Mouse (Mus musculus): ENCODE measurements at regions not wholly inside any gene's neighbourhood (a gene's known extent, or its start where the extent isn't known, plus 50 kb on each side); places are given as distances from the start of the nearest gene placed in this dataset.

- no peak overlapping the region for H3K4me3 ChIP-seq (replicated peaks; ENCODE audit: low read depth, low read length)
- no peaks in the 10 kb centered on the region for H3K36me3 ChIP-seq (ENCODE audit: control insufficient read depth, insufficient read depth, low read length)
- no peaks in the 10 kb centered on the region for H3K4me1 ChIP-seq (ENCODE audit: control insufficient read depth, insufficient read depth, low read length)
- H3K9ac ChIP-seq (replicated peaks; ENCODE audit: low read length): no peak overlapping the region
- H3K27me3 ChIP-seq (ENCODE audit: control insufficient read depth, insufficient read depth, low read length): no peaks in the 10 kb centered on the region
- no peak overlapping the region for H3K4me2 ChIP-seq (ENCODE audit: low read length)
- DNase-seq (no peak), ATAC-seq (ENCODE audit: low FRiP score, low TSS enrichment) (no peak)
- H3K9me3 ChIP-seq (ENCODE audit: control insufficient read depth, low read length): no peaks in the 10 kb centered on the region
- no peak overlapping the region for H3K27ac ChIP-seq (replicated peaks; ENCODE audit: low read depth, low read length)
- WGBS: 90% methylated on average over 4 of the region's 4 CpGs
Measured at GRCm38 (mm10) chr1:61565471-61565870, 73.2 kb upstream of the Pard3b start.

DNA sequence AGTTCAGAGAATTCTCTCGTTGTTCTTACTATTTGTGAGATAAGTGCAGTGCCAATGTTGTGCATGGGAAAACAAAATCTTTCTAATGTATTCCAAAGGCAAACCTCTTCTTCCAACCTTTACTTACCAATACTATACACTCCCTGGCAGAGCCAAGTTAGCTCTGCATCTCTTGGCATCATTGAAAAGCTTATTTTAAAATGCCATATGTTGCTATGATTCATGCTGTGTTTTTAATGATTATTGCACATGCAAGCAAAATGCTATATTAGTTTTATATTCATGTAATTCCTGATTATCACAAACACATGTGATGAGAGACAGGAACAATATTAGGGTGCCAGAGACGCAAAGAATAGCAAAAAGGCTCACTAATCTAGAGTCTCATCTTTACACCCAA lies 64.3 kb upstream of the Pard3b start:
- no peak for DNase-seq
- H3K27ac ChIP-seq (replicated peaks; ENCODE audit: low read depth, low read length): no peak overlapping the region
- no peak overlapping the region for H3K4me2 ChIP-seq (ENCODE audit: low read length)
- H3K4me3 ChIP-seq (replicated peaks; ENCODE audit: low read depth, low read length): no peak overlapping the region
- H3K27me3 ChIP-seq (ENCODE audit: control insufficient read depth, insufficient read depth, low read length): no peaks in the 10 kb centered on the region
- no peaks in the 10 kb centered on the region for H3K4me1 ChIP-seq (ENCODE audit: control insufficient read depth, insufficient read depth, low read length)
- WGBS: 85% methylated on average over 2 of the region's 2 CpGs
- ATAC-seq (ENCODE audit: low FRiP score, low TSS enrichment): no peak
- H3K9me3 ChIP-seq (ENCODE audit: control insufficient read depth, low read length): no peaks in the 10 kb centered on the region
- no peak overlapping the region for H3K9ac ChIP-seq (replicated peaks; ENCODE audit: low read length)
- no peaks in the 10 kb centered on the region for H3K36me3 ChIP-seq (ENCODE audit: control insufficient read depth, insufficient read depth, low read length)

- Histone ChIP-seq H3K4me3 (replicated peaks; ENCODE audit: low read depth, low read length) (no peak overlapping the region), H3K4me1 (ENCODE audit: control insufficient read depth, insufficient read depth, low read length) (no peaks in the 10 kb centered on the region), H3K36me3 (ENCODE audit: control insufficient read depth, insufficient read depth, low read length) (no peaks in the 10 kb centered on the region), H3K27me3 (ENCODE audit: control insufficient read depth, insufficient read depth, low read length) (no peaks in the 10 kb centered on the region), H3K27ac (replicated peaks; ENCODE audit: low read depth, low read length) (no peak overlapping the region), H3K4me2 (ENCODE audit: low read length) (no peak overlapping the region), H3K9ac (replicated peaks; ENCODE audit: low read length) (no peak overlapping the region), H3K9me3 (ENCODE audit: control insufficient read depth, low read length) (no peaks in the 10 kb centered on the region)
- no peak for DNase-seq
- no peak for ATAC-seq (ENCODE audit: low FRiP score, low TSS enrichment)
- 91% methylated on average over 4 of the region's 4 CpGs for WGBS
Measured at GRCm38 (mm10) chr1:61576758-61577157, 61.9 kb upstream of the Pard3b start.

GRCm38 (mm10) chr1:61587251-61587650 lies 51.4 kb upstream of the Pard3b start:
- H3K4me1 ChIP-seq (ENCODE audit: control insufficient read depth, insufficient read depth, low read length): no peaks in the 10 kb centered on the region
- no peaks in the 10 kb centered on the region for H3K36me3 ChIP-seq (ENCODE audit: control insufficient read depth, insufficient read depth, low read length)
- H3K27ac ChIP-seq (replicated peaks; ENCODE audit: low read depth, low read length): no peak overlapping the region
- H3K9ac ChIP-seq (replicated peaks; ENCODE audit: low read length): no peak overlapping the region
- H3K4me3 ChIP-seq (replicated peaks; ENCODE audit: low read depth, low read length): no peak overlapping the region
- H3K27me3 ChIP-seq (ENCODE audit: control insufficient read depth, insufficient read depth, low read length): no peaks in the 10 kb centered on the region
- no peak overlapping the region for H3K4me2 ChIP-seq (ENCODE audit: low read length)
- no peaks in the 10 kb centered on the region for H3K9me3 ChIP-seq (ENCODE audit: control insufficient read depth, low read length)
- WGBS: 90% methylated on average over 8 of the region's 8 CpGs
- ATAC-seq (ENCODE audit: low FRiP score, low TSS enrichment) (no peak), DNase-seq (no peak)
